ENCODE assay signal across 22 mouse cellular contexts in genomic region chr9:72879601-72880000, GRCm38 (mm10). TPM values are rescaled to one million over a fixed set of nuclear protein-coding genes. Genes with fewer than 3 reads are reported as not detected.
DNase-seq lines count a peak whose midpoint lies in the region; ATAC-seq and TF ChIP-seq lines count a peak whose summit lies in the region.
"Had no signal": no experiment of that assay in that cellular context is flagged by ENCODE, and none has a peak within 500 bp of the region (broad histone marks: within the 10 kb centered on the region; RNA-seq: fewer than 3 reads in every experiment).

No protein-coding gene starts in this region.

- ATAC-seq in forebrain, embryonic 16.5 days: no peak
- ATAC-seq in heart, embryonic 12.5 days (ENCODE audit: insufficient number of reproducible peaks, low FRiP score): no peak
- ATAC-seq in hindbrain, embryonic 12.5 days (ENCODE audit: low FRiP score): no peak
- no peak for ATAC-seq in hindbrain, postnatal 0 days
- ATAC-seq: CD4-positive, CD25-positive, alpha-beta regulatory T cell, adult 4 months; forebrain, embryonic 14.5 days; inflammation-experienced regulatory T-cells, adult 6 months; intestine, postnatal 0 days had no signal

- no peak for TF ChIP-seq CTCF in hindbrain, postnatal 0 days (IDR thresholded peaks at IDR 0.05; ENCODE audit: low read depth)

- no peak overlapping the region for H3K9ac ChIP-seq in forebrain, embryonic 16.5 days (replicated peaks; ENCODE audit: low read depth, low read length)
- no peak overlapping the region for H3K9ac ChIP-seq in heart, embryonic 12.5 days
- no peak overlapping the region for H3K9ac ChIP-seq in hindbrain, embryonic 12.5 days
- H3K9ac ChIP-seq in hindbrain, postnatal 0 days (replicated peaks; ENCODE audit: low read length): no peak overlapping the region
- H3K9ac ChIP-seq: embryonic facial prominence, embryonic 15.5 days; heart, embryonic 15.5 days; hindbrain, embryonic 15.5 days had no signal

- no peak overlapping the region for H3K4me2 ChIP-seq in forebrain, embryonic 16.5 days (ENCODE audit: low read length)
- no peak overlapping the region for H3K4me2 ChIP-seq in heart, embryonic 12.5 days
- no peak overlapping the region for H3K4me2 ChIP-seq in hindbrain, embryonic 12.5 days (replicated peaks)
- H3K4me2 ChIP-seq in hindbrain, postnatal 0 days (ENCODE audit: low read depth, low read length): no peak overlapping the region
- H3K4me2 ChIP-seq: embryonic facial prominence, embryonic 15.5 days; heart, embryonic 15.5 days; hindbrain, embryonic 15.5 days had no signal

- peak overlapping the region; percentile 25; the same call in 1 of the 2 replicates for H3K4me3 ChIP-seq in forebrain, embryonic 10.5 days
- H3K4me3 ChIP-seq in forebrain, embryonic 16.5 days (replicated peaks; ENCODE audit: low read length): no peak overlapping the region
- no peak overlapping the region for H3K4me3 ChIP-seq in heart, embryonic 12.5 days
- H3K4me3 ChIP-seq in hindbrain, embryonic 12.5 days: no peak overlapping the region
- H3K4me3 ChIP-seq in hindbrain, postnatal 0 days (ENCODE audit: low read length): no peak overlapping the region
- H3K4me3 ChIP-seq in embryonic facial prominence, embryonic 10.5 days: no peak overlapping the region
- H3K4me3 ChIP-seq: embryonic facial prominence, embryonic 15.5 days; erythroblast, embryonic 14.5 days; heart, embryonic 15.5 days; hindbrain, embryonic 15.5 days had no signal

- peaks cover 73% of the 10 kb centered on the region for H3K4me1 ChIP-seq in forebrain, embryonic 10.5 days
- H3K4me1 ChIP-seq in forebrain, embryonic 16.5 days (replicated peaks; ENCODE audit: control insufficient read depth, insufficient read depth, low read length): peaks cover 7% of the 10 kb centered on the region
- peaks cover 33% of the 10 kb centered on the region for H3K4me1 ChIP-seq in heart, embryonic 12.5 days (replicated peaks)
- peaks cover 45% of the 10 kb centered on the region for H3K4me1 ChIP-seq in hindbrain, embryonic 12.5 days
- no peaks in the 10 kb centered on the region for H3K4me1 ChIP-seq in hindbrain, postnatal 0 days (ENCODE audit: insufficient read depth, low read length)
- H3K4me1 ChIP-seq in embryonic facial prominence, embryonic 10.5 days: peaks cover 74% of the 10 kb centered on the region

- 38% methylated on average over 3 of the region's 3 CpGs for WGBS in forebrain, embryonic 10.5 days
- WGBS in forebrain, embryonic 16.5 days: 21% methylated on average over 3 of the region's 3 CpGs
- 80% methylated on average over 3 of the region's 3 CpGs for WGBS in heart, embryonic 12.5 days
- WGBS in hindbrain, embryonic 12.5 days: 44% methylated on average over 3 of the region's 3 CpGs
- 61% methylated on average over 3 of the region's 3 CpGs for WGBS in hindbrain, postnatal 0 days
- 55% methylated on average over 3 of the region's 3 CpGs for WGBS in embryonic facial prominence, embryonic 10.5 days

- peaks cover 40% of the 10 kb centered on the region for H3K36me3 ChIP-seq in forebrain, embryonic 10.5 days (replicated peaks)
- H3K36me3 ChIP-seq in forebrain, embryonic 16.5 days (ENCODE audit: control insufficient read depth, insufficient read depth): no peaks in the 10 kb centered on the region
- H3K36me3 ChIP-seq in heart, embryonic 12.5 days: no peaks in the 10 kb centered on the region
- no peaks in the 10 kb centered on the region for H3K36me3 ChIP-seq in hindbrain, embryonic 12.5 days
- H3K36me3 ChIP-seq in hindbrain, postnatal 0 days (ENCODE audit: insufficient read depth, low read length): no peaks in the 10 kb centered on the region
- H3K36me3 ChIP-seq in embryonic facial prominence, embryonic 10.5 days (replicated peaks): peaks cover 31% of the 10 kb centered on the region
- H3K36me3 ChIP-seq: embryonic facial prominence, embryonic 15.5 days; G1E; heart, embryonic 15.5 days; hindbrain, embryonic 15.5 days had no signal

- H3K9me3 ChIP-seq in forebrain, embryonic 10.5 days: no peaks in the 10 kb centered on the region
- no peaks in the 10 kb centered on the region for H3K9me3 ChIP-seq in forebrain, embryonic 16.5 days (ENCODE audit: control insufficient read depth, low read length)
- no peaks in the 10 kb centered on the region for H3K9me3 ChIP-seq in heart, embryonic 12.5 days (replicated peaks)
- no peaks in the 10 kb centered on the region for H3K9me3 ChIP-seq in hindbrain, embryonic 12.5 days (replicated peaks)
- no peaks in the 10 kb centered on the region for H3K9me3 ChIP-seq in hindbrain, postnatal 0 days (ENCODE audit: low read length)
- H3K9me3 ChIP-seq in embryonic facial prominence, embryonic 10.5 days: no peaks in the 10 kb centered on the region
- H3K9me3 ChIP-seq: embryonic facial prominence, embryonic 15.5 days; G1E; heart, embryonic 15.5 days; hindbrain, embryonic 15.5 days had no signal

- H3K27ac ChIP-seq in forebrain, embryonic 10.5 days: peak overlapping the region; percentile 88
- no peak overlapping the region for H3K27ac ChIP-seq in forebrain, embryonic 16.5 days (ENCODE audit: low read length)
- H3K27ac ChIP-seq in heart, embryonic 12.5 days (ENCODE audit: poor library complexity, severe bottlenecking): peak overlapping the region; percentile 10; the same call in 1 of the 2 replicates
- peak overlapping the region; percentile 58; the same call in 1 of the 2 replicates for H3K27ac ChIP-seq in hindbrain, embryonic 12.5 days
- H3K27ac ChIP-seq in hindbrain, postnatal 0 days: no peak overlapping the region; the same call in 1 of the 2 replicates
- peak overlapping the region; percentile 86 for H3K27ac ChIP-seq in embryonic facial prominence, embryonic 10.5 days (replicated peaks)
- H3K27ac ChIP-seq: embryonic facial prominence, embryonic 15.5 days; hindbrain, embryonic 15.5 days had no signal

- no peaks in the 10 kb centered on the region for H3K27me3 ChIP-seq in forebrain, embryonic 10.5 days (ENCODE audit: poor library complexity, severe bottlenecking)
- H3K27me3 ChIP-seq in forebrain, embryonic 16.5 days (replicated peaks; ENCODE audit: control insufficient read depth, insufficient read depth, low read length): peaks cover 2% of the 10 kb centered on the region; the same call in 1 of the 2 replicates
- no peaks in the 10 kb centered on the region for H3K27me3 ChIP-seq in heart, embryonic 12.5 days (replicated peaks)
- H3K27me3 ChIP-seq in hindbrain, embryonic 12.5 days: no peaks in the 10 kb centered on the region
- no peaks in the 10 kb centered on the region for H3K27me3 ChIP-seq in hindbrain, postnatal 0 days (ENCODE audit: insufficient read depth, low read length)
- H3K27me3 ChIP-seq in embryonic facial prominence, embryonic 10.5 days (replicated peaks; ENCODE audit: low read depth, poor library complexity, severe bottlenecking): no peaks in the 10 kb centered on the region
- H3K27me3 ChIP-seq: embryonic facial prominence, embryonic 15.5 days; heart, embryonic 15.5 days; hindbrain, embryonic 15.5 days had no signal

- no peak for DNase-seq in forebrain, embryonic 10.5 days (ENCODE audit: extremely low spot score, low spot score)
- no peak for DNase-seq in heart, adult 9 months (ENCODE audit: low spot score in 2 of 2)
- DNase-seq in hindbrain, postnatal 0 days (ENCODE audit: low spot score): no peak
- no peak for DNase-seq in embryonic facial prominence, embryonic 10.5 days (ENCODE audit: low spot score)
- DNase-seq in embryo, embryonic 10 days (ENCODE audit: low spot score): no peak
- DNase-seq: adrenal gland, adult 8-10 months; B cell, adult 2 months; cerebellum, adult 2 months; gastrocnemius, postnatal 10 days; kidney, adult 8-10 months had no signal

RNA-seq across cellular contexts. Expression of gene Pygo1, which starts 45.8 kb away (rescaled TPM):
- 5.2 and 5.5 TPM in 2 replicates for polyA plus RNA-seq in forebrain, embryonic 10.5 days (2016; fragmentation: Nextera tagmentation; extraction: Ambion mirVana)
- polyA plus RNA-seq in forebrain, embryonic 16.5 days (2015; fragmentation: Nextera tagmentation; extraction: Ambion mirVana): 14.3 and 15.1 TPM in 2 replicates
- polyA plus RNA-seq in heart, embryonic 12.5 days (2016; fragmentation: Nextera tagmentation; extraction: Ambion mirVana): 2.9 and 3.0 TPM in 2 replicates
- polyA plus RNA-seq in hindbrain, embryonic 12.5 days (2016; fragmentation: Nextera tagmentation; extraction: Ambion mirVana): 14.2 and 15.0 TPM in 2 replicates
- total RNA-seq in hindbrain, postnatal 0 days (2014; rRNA removed): 30.4 and 32.0 TPM in 2 replicates
- 8.5 and 9.2 TPM in 2 replicates for polyA plus RNA-seq in hindbrain, postnatal 0 days (2015; fragmentation: Nextera tagmentation; extraction: Ambion mirVana)
- polyA plus RNA-seq in embryonic facial prominence, embryonic 10.5 days (2016; fragmentation: Nextera tagmentation; extraction: Ambion mirVana): 6.5 and 7.3 TPM in 2 replicates
- polyA plus RNA-seq: CD4-positive, CD25-positive, alpha-beta regulatory T cell, adult 4 months; erythroblast, embryonic 14.5 days; G1E; inflammation-experienced regulatory T-cells, adult 6 months had no signal

Comparison
In these comparisons a context has a peak if more than half of its experiments do, and no peak if none do; other contexts are left out.
1. H3K27ac ChIP-seq: peak in forebrain, embryonic 10.5 days (single experiment), heart, embryonic 12.5 days (single experiment), hindbrain, embryonic 12.5 days (single experiment) and embryonic facial prominence, embryonic 10.5 days (single experiment); none in forebrain, embryonic 16.5 days (single experiment) and hindbrain, postnatal 0 days (single experiment).